Mouse (Mus musculus): Measurements from ENCODE around the gene Frmd5. TPM values are rescaled to one million over a fixed set of nuclear protein-coding genes. Genes with fewer than 3 reads are reported as not detected.

Gene Frmd5
- polyA plus RNA-seq, 1 experiment from 2014 or later, result 3.3 TPM

DNA sequence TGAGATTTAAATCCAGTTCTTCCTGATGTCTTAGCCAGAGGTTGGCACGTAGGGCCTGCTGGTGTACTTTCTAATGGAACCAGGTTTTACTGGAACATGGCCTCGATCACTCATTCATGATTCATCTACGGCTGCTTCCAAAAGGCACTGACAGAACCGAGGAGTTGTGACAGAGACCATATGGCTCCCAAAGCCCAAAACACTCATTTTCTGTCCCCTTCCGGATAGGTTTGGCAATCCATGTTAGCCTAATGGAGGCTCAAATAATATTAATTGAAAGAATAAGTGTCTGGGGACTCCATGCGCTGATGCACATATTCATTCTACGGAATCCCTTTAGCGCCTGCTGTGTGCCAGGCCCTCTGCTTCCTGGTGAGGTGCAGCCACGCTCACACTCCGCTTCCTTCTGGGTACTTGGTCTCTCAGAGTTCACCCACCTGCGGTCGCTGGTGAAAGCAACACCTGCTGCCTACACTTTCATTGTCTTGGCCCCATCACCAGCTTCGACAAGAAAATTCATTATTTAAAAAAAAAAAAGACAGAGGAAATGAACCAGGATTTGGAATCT, 224.0 kb downstream of the Frmd5 start:
- DNase-seq (ENCODE audit: low spot score) (no peak), ATAC-seq (replicated peaks; ENCODE audit: low FRiP score, low TSS enrichment, low read depth) (no peak)
- Histone ChIP-seq H3K9ac (ENCODE audit: low read length) (no peak overlapping the region), H3K4me2 (ENCODE audit: low read length) (no peak overlapping the region), H3K4me1 (replicated peaks; ENCODE audit: control insufficient read depth, insufficient read depth, low read length) (peaks cover 1% of the 10 kb centered on the region; the same call in 1 of the 2 replicates), H3K9me3 (ENCODE audit: control insufficient read depth, low read length) (no peaks in the 10 kb centered on the region), H3K27ac (ENCODE audit: low read depth) (no peak overlapping the region), H3K4me3 (ENCODE audit: low read depth, low read length) (no peak overlapping the region), H3K36me3 (ENCODE audit: control insufficient read depth, insufficient read depth, low read length) (no peaks in the 10 kb centered on the region), H3K27me3 (replicated peaks; ENCODE audit: control insufficient read depth, insufficient read depth, low read length) (no peaks in the 10 kb centered on the region)
- WGBS, result 78% methylated on average over 13 of the region's 13 CpGs

DNA sequence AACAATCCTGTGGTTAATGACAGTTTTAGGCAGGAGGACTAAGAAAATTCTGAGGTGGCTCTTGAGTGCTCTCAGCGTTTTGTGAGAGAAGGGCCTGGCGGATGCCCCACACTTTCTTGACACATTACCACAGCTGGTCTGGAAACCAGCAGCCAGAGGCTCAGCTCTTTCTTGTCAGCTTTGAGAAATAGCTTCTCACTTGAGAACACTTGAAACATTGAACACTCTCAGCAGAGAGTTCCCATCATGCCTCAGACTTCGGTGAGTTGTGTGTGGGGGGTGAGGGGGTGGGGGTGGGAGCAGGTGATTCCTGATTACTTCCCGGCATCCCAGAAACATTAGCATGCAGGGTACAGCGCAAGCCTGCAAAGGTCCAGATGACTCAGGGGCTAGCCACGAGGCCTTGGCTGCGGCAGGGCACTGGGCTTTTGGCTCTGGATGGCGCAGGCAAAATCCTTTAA, 231.1 kb downstream of the Frmd5 start:
- Histone ChIP-seq H3K27ac (ENCODE audit: low read depth) (no peak overlapping the region), H3K4me2 (ENCODE audit: low read length) (no peak overlapping the region), H3K36me3 (ENCODE audit: control insufficient read depth, insufficient read depth, low read length) (no peaks in the 10 kb centered on the region), H3K4me1 (replicated peaks; ENCODE audit: control insufficient read depth, insufficient read depth, low read length) (no peaks in the 10 kb centered on the region; the same call in 1 of the 2 replicates), H3K4me3 (ENCODE audit: low read depth, low read length) (no peak overlapping the region), H3K9me3 (ENCODE audit: control insufficient read depth, low read length) (no peaks in the 10 kb centered on the region), H3K9ac (ENCODE audit: low read length) (no peak overlapping the region), H3K27me3 (replicated peaks; ENCODE audit: control insufficient read depth, insufficient read depth, low read length) (no peaks in the 10 kb centered on the region)
- 46% methylated on average over 8 of the region's 8 CpGs for WGBS
- no peak for DNase-seq (ENCODE audit: low spot score)
- no peak for ATAC-seq (replicated peaks; ENCODE audit: low FRiP score, low TSS enrichment, low read depth)

DNA sequence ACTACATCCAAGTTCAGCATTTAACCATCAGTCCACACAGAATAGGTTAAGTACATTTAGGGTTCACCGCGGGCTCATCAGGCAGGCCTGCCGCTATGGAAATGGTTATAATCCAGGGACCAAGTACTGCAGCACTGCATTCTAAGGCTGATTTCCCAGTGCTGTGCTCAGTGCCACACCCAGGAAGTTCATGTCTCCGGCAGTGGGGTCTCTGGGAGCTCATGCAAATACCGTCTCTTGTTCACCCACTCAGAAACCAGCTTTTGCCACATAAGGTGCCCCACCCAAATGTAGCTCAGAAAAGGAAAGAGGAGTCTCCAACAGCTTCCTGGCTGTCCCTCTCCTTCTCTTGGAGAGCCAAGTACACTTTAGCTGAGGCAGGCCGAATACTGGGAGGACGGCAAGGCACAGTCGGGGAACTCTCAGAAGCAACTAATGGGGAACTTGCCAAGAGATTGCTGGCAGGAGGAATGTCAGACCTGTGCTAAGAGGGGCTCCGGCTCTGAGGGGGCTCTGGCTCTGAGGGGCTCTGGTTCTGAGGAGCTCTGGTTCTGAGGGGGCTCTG, 232.7 kb downstream of the Frmd5 start:
- no peak for DNase-seq (ENCODE audit: low spot score)
- no peak for ATAC-seq (replicated peaks; ENCODE audit: low FRiP score, low TSS enrichment, low read depth)
- no peak overlapping the region for H3K4me2 ChIP-seq (ENCODE audit: low read length)
- H3K4me3 ChIP-seq (ENCODE audit: low read depth, low read length), result no peak overlapping the region
- no peaks in the 10 kb centered on the region for H3K36me3 ChIP-seq (ENCODE audit: control insufficient read depth, insufficient read depth, low read length)
- no peaks in the 10 kb centered on the region; the same call in 1 of the 2 replicates for H3K4me1 ChIP-seq (replicated peaks; ENCODE audit: control insufficient read depth, insufficient read depth, low read length)
- no peak overlapping the region for H3K9ac ChIP-seq (ENCODE audit: low read length)
- H3K27ac ChIP-seq (ENCODE audit: low read depth), result no peak overlapping the region
- no peaks in the 10 kb centered on the region for H3K27me3 ChIP-seq (replicated peaks; ENCODE audit: control insufficient read depth, insufficient read depth, low read length)
- 68% methylated on average over 9 of the region's 9 CpGs for WGBS
- no peaks in the 10 kb centered on the region for H3K9me3 ChIP-seq (ENCODE audit: control insufficient read depth, low read length)

DNA sequence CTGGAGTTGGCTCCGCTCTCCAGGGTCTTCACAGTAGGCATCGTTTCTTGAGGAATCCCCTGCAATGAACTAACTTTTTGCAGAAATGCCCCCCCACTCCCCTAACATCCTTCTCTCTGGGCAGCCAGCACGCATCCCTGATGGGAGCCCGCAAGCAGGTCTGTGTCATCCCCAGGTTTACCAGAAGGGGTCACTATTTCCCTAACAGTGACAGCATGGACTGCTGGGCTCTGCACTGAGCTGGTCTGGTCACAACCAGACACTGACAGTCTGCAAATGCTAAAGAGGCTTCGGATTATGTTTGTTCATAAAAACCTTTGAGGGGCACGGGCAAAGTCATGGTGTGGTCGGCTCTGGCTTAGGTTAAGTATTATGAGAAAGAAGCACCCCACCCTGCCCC, 235.1 kb downstream of the Frmd5 start:
- Histone ChIP-seq H3K27ac (ENCODE audit: low read depth) (no peak overlapping the region), H3K4me1 (replicated peaks; ENCODE audit: control insufficient read depth, insufficient read depth, low read length) (no peaks in the 10 kb centered on the region; the same call in 1 of the 2 replicates), H3K27me3 (replicated peaks; ENCODE audit: control insufficient read depth, insufficient read depth, low read length) (no peaks in the 10 kb centered on the region), H3K4me2 (ENCODE audit: low read length) (no peak overlapping the region), H3K9ac (ENCODE audit: low read length) (no peak overlapping the region), H3K9me3 (ENCODE audit: control insufficient read depth, low read length) (no peaks in the 10 kb centered on the region), H3K36me3 (ENCODE audit: control insufficient read depth, insufficient read depth, low read length) (no peaks in the 10 kb centered on the region), H3K4me3 (ENCODE audit: low read depth, low read length) (no peak overlapping the region)
- peak; percentile 81 for ATAC-seq (replicated peaks; ENCODE audit: low FRiP score, low TSS enrichment, low read depth)
- 15% methylated on average over 7 of the region's 7 CpGs for WGBS
- DNase-seq (ENCODE audit: low spot score), result peak; percentile 91

DNA sequence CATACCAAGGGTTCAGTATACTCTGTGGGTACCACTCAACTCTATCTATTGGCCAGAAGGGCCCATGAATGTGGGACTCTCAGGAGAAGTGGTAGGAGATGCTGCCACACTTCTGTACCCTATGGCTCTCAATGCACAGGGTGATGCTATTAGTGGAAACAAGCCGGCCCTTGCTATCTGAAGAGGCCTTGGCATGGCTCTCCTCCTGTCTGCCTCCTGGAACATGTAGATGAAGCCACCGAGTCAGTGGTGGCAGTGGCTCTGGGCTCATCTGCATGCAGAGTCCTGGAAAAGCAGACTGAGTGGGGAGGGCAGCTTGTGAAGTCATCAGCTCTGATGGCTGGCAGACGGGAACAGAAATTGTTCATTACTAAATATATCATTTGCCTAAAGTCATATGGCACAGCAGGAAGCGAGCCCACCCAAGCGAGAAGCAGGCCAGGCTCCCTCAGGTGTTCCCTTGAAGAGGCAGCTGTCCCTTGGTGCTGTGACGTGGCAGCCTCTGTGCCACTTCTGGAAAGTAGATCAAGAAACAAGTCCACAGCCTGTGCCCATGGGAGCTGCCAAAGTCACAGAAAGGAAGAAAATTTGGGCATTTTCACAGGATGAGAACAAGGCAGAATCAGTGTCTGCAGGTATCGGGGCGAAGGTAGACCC, 235.8 kb downstream of the Frmd5 start:
- 71% methylated on average over 8 of the region's 8 CpGs for WGBS
- ATAC-seq (replicated peaks; ENCODE audit: low FRiP score, low TSS enrichment, low read depth), result no peak
- DNase-seq (ENCODE audit: low spot score), result no peak
- H3K4me3 ChIP-seq (ENCODE audit: low read depth, low read length), result no peak overlapping the region
- no peak overlapping the region for H3K4me2 ChIP-seq (ENCODE audit: low read length)
- H3K4me1 ChIP-seq (replicated peaks; ENCODE audit: control insufficient read depth, insufficient read depth, low read length), result no peaks in the 10 kb centered on the region; the same call in 1 of the 2 replicates
- no peaks in the 10 kb centered on the region for H3K36me3 ChIP-seq (ENCODE audit: control insufficient read depth, insufficient read depth, low read length)
- no peaks in the 10 kb centered on the region for H3K9me3 ChIP-seq (ENCODE audit: control insufficient read depth, low read length)
- H3K9ac ChIP-seq (ENCODE audit: low read length), result no peak overlapping the region
- H3K27ac ChIP-seq (ENCODE audit: low read depth), result no peak overlapping the region
- no peaks in the 10 kb centered on the region for H3K27me3 ChIP-seq (replicated peaks; ENCODE audit: control insufficient read depth, insufficient read depth, low read length)

DNA sequence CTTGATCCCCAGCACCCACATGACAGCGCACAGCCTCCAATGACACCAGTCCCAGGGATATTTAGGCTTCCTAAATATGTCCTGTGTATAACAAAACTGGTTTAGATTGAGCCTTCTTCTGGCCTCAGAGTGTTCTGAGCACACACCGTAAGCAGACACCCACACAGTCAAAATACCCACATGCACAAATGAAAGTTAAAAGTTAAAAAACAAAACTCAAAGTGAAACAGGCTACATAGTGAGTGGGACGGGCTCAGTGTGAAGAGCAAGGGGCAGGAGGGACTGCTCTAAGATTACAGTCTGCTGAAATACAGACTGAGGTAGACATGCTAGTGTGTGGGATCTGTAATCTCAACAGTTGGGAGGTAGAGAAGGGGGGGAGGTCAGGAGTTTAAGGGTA, 236.8 kb downstream of the Frmd5 start:
- Histone ChIP-seq H3K4me2 (ENCODE audit: low read length) (no peak overlapping the region), H3K27me3 (replicated peaks; ENCODE audit: control insufficient read depth, insufficient read depth, low read length) (no peaks in the 10 kb centered on the region), H3K9ac (ENCODE audit: low read length) (no peak overlapping the region), H3K4me3 (ENCODE audit: low read depth, low read length) (no peak overlapping the region), H3K9me3 (ENCODE audit: control insufficient read depth, low read length) (no peaks in the 10 kb centered on the region), H3K4me1 (replicated peaks; ENCODE audit: control insufficient read depth, insufficient read depth, low read length) (no peaks in the 10 kb centered on the region), H3K36me3 (ENCODE audit: control insufficient read depth, insufficient read depth, low read length) (no peaks in the 10 kb centered on the region), H3K27ac (ENCODE audit: low read depth) (no peak overlapping the region)
- DNase-seq (ENCODE audit: low spot score), result no peak
- 85% methylated on average over 3 of the region's 3 CpGs for WGBS
- ATAC-seq (replicated peaks; ENCODE audit: low FRiP score, low TSS enrichment, low read depth), result no peak

DNA sequence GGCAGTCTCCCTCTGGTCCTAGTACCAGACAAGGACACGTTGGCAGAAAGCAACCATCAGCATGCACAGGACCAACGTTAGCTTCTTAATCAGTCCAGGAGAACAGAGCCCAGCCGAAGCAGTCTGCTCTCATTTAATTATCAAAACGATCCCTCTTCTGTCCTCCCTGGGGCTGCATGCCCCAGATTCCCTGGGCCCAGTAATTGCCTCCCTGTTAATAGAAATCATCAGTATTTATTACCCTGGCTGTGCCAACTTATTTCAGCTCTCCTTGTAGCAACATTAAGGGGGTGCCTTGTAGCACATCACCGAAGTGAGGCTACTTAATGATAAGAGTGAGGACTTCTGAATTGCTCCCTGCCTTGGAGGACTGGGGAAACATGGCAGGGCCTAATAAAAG, 241.0 kb downstream of the Frmd5 start:
- H3K9me3 ChIP-seq (ENCODE audit: control insufficient read depth, low read length), result no peaks in the 10 kb centered on the region
- no peak overlapping the region for H3K9ac ChIP-seq (ENCODE audit: low read length)
- H3K4me2 ChIP-seq (ENCODE audit: low read length), result no peak overlapping the region
- no peak for DNase-seq (ENCODE audit: low spot score)
- no peaks in the 10 kb centered on the region for H3K27me3 ChIP-seq (replicated peaks; ENCODE audit: control insufficient read depth, insufficient read depth, low read length)
- H3K4me1 ChIP-seq (replicated peaks; ENCODE audit: control insufficient read depth, insufficient read depth, low read length), result no peaks in the 10 kb centered on the region
- 77% methylated on average over 5 of the region's 5 CpGs for WGBS
- H3K27ac ChIP-seq (ENCODE audit: low read depth), result no peak overlapping the region
- ATAC-seq (replicated peaks; ENCODE audit: low FRiP score, low TSS enrichment, low read depth), result no peak
- H3K4me3 ChIP-seq (ENCODE audit: low read depth, low read length), result no peak overlapping the region
- H3K36me3 ChIP-seq (ENCODE audit: control insufficient read depth, insufficient read depth, low read length), result no peaks in the 10 kb centered on the region

DNA sequence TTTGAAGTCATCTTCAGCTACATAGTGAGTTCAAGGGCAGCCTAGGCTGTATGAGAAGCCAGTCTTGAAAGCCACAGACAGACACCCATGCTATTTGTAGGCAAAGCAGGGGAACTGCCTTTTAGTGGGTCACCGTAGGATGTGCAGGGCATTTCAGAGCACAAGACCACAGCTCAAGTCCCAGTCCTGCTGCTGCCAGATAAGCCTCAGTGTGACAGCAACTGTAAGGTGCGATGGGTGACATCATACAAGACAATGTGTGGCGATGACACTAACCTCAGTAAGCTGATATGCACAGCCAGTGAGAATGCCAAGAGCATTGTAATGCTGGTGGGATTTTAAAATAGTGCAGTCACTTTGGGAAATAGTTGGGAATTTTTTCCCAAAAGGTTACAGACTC, 243.8 kb downstream of the Frmd5 start:
- Histone ChIP-seq H3K9me3 (ENCODE audit: control insufficient read depth, low read length) (no peaks in the 10 kb centered on the region), H3K9ac (ENCODE audit: low read length) (no peak overlapping the region), H3K4me2 (ENCODE audit: low read length) (no peak overlapping the region), H3K27ac (ENCODE audit: low read depth) (no peak overlapping the region), H3K36me3 (ENCODE audit: control insufficient read depth, insufficient read depth, low read length) (no peaks in the 10 kb centered on the region), H3K4me1 (replicated peaks; ENCODE audit: control insufficient read depth, insufficient read depth, low read length) (no peaks in the 10 kb centered on the region), H3K4me3 (ENCODE audit: low read depth, low read length) (no peak overlapping the region), H3K27me3 (replicated peaks; ENCODE audit: control insufficient read depth, insufficient read depth, low read length) (no peaks in the 10 kb centered on the region)
- 97% methylated on average over 3 of the region's 3 CpGs for WGBS
- ATAC-seq (replicated peaks; ENCODE audit: low FRiP score, low TSS enrichment, low read depth) (no peak), DNase-seq (ENCODE audit: low spot score) (no peak)

DNA sequence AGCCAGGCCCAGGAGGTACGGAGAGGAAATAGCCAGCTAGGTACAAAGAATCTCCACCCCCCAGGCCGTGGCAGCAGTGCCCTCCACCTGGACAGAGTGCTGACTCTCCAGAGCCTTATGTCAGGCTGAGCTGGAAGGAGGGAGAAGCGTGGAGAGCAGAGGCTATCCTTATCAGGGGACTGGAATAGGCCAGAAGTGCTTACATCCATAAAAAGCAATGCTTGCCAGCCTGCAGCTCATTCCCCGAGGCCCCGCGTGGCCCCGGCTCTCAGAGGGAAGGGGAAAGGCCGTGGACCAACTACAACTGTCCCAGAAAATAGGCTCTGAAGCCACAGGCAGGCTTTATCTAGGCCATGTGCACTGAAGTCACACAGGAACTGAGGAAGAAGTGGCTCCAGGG, 255.6 kb downstream of the Frmd5 start:
- Histone ChIP-seq H3K4me1 (replicated peaks; ENCODE audit: control insufficient read depth, insufficient read depth, low read length) (no peaks in the 10 kb centered on the region), H3K4me3 (ENCODE audit: low read depth, low read length) (no peak overlapping the region), H3K36me3 (ENCODE audit: control insufficient read depth, insufficient read depth, low read length) (0 out of 2 replicates have a peak, but pooled peaks cover 8% of the 10 kb centered on the region), H3K9me3 (ENCODE audit: control insufficient read depth, low read length) (no peaks in the 10 kb centered on the region), H3K4me2 (ENCODE audit: low read length) (no peak overlapping the region), H3K27ac (ENCODE audit: low read depth) (no peak overlapping the region), H3K27me3 (replicated peaks; ENCODE audit: control insufficient read depth, insufficient read depth, low read length) (no peaks in the 10 kb centered on the region), H3K9ac (ENCODE audit: low read length) (no peak overlapping the region)
- DNase-seq (ENCODE audit: low spot score) (no peak), ATAC-seq (replicated peaks; ENCODE audit: low FRiP score, low TSS enrichment, low read depth) (no peak)
- WGBS, result 72% methylated on average over 8 of the region's 8 CpGs

Data from intestine, embryonic 14.5 days (tissue).